Mouse (Mus musculus) ES-Bruce4 (cell line): ENCODE results near the gene Arhgef16.

Experiments
- CTCF ChIP-seq: IDR thresholded peaks from one replicate; pipeline ENCODE4 v1.8.1; 2011; ENCODE audit warnings: low read depth, low read length
- POLR2A ChIP-seq: IDR thresholded peaks from one replicate; pipeline ENCODE4 v1.8.1; 2011; ENCODE audit warnings: low read length; ENCODE audit not compliant: insufficient read depth

DNA sequence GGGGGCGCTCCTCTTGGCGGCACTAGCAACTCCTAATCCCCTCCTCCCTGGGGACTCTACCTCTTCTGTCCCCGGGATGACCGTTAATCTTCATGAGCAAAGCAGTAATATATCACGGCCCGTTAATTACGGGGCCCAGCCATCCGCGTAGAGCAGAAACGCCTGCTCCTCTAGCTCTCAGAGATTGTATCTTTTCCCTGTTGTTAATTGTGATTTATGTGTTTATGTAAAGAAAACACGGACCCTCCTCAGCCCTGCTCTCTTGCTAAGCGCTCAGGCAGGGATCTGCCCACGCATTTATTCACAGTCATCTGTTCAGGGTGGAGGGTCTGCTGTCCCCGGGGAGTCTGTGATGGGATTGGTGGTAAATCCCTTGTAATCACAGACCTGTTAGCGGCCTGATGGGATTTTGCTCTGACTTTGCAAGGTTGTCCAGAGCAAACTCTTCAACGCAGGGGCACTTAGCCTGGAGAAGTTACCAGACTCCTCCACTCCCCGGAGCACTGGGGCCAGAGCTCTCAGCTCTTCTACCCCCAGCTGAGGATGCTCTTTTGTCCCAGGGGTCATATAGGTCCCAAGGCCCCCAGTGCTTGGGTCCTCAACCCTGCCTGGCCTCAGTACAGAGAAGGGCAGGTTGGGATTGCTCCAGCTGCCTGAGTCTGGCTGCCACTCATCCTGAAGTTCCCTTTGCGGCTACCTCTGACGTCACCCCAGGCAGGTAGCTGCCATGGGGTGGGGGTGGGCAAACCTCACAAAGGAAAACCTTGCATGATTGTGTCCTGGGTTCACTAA is 45.5 kb upstream of the Arhgef16 start:
- TF ChIP-seq POLR2A (no peak), CTCF (no peak)
